Mouse (Mus musculus) kidney, adult 2 months (tissue): ENCODE results near the gene Ptprg. TPM values are rescaled to one million over a fixed set of nuclear protein-coding genes. Genes with fewer than 3 reads are reported as not detected.
A peak's percentile ranks its signal among the peaks of the same experiment; 100 is the strongest.

Source experiments
- DNase-seq: peaks from one replicate; pipeline ENCODE4 v3.0.0; 2021
- H3K27ac ChIP-seq: fragments of 200-500 bp; 2 replicates; pipeline ENCODE4 v1.5.1; 2012; ENCODE audit warnings: low read depth, low read length, control low read depth, inconsistent platforms; ENCODE audit not compliant: insufficient read depth
- H3K27me3 ChIP-seq: fragments of 200-500 bp; replicated peaks from 2 replicates; pipeline ENCODE4 v1.6.1; 2012; ENCODE audit warnings: mild to moderate bottlenecking, moderate library complexity, low read length, inconsistent platforms; ENCODE audit not compliant: control insufficient read depth, insufficient read depth
- H3K36me3 ChIP-seq: fragments of 200-500 bp; 2 replicates; pipeline ENCODE4 v1.6.1; 2012; ENCODE audit warnings: mild to moderate bottlenecking, moderate library complexity, low read length, inconsistent platforms; ENCODE audit not compliant: control insufficient read depth, insufficient read depth
- H3K4me1 ChIP-seq: fragments of 200-500 bp; 2 replicates; pipeline ENCODE4 v1.6.1; 2011; ENCODE audit warnings: low read length; ENCODE audit not compliant: control insufficient read depth, insufficient read depth
- H3K4me3 ChIP-seq: fragments of 200-500 bp; 2 replicates; pipeline ENCODE4 v1.5.1; 2011; ENCODE audit warnings: mild to moderate bottlenecking, low read depth, low read length, control low read depth; ENCODE audit not compliant: insufficient read depth
- CTCF ChIP-seq: fragments of 200-500 bp; conservative IDR thresholded peaks from 2 replicates; pipeline ENCODE4 v1.5.1; 2011; ENCODE audit warnings: low read depth, mild to moderate bottlenecking, control low read depth, low read length, moderate library complexity, mixed read lengths; ENCODE audit not compliant: insufficient read depth, insufficient read length
- POLR2A ChIP-seq: fragments of 200-500 bp; IDR thresholded peaks from one replicate; pipeline ENCODE4 v1.6.1; 2011; ENCODE audit warnings: low read depth, low read length, control low read depth
- WGBS: fragments of 180-500 bp; shearing (Covaris S2); methylation state at CpG from one replicate; pipeline ENCODE4 v1.1.7; 2018; 5-methylcytosine and 5-hydroxymethylcytosine counted together
- polyA plus RNA-seq: library from polyadenylated mRNA; depleted of rRNA; stranded (reverse); fragments of >200 nt; gene quantifications from 2 replicates; pipeline ENCODE4 v1.2.3, GENCODE M21; 2012

Gene Ptprg
- polyA plus RNA-seq, 1 experiment: 39.2 TPM

GRCm38 (mm10) chr14:11983031-11983430 lies 429.7 kb downstream of the Ptprg start:
- TF ChIP-seq CTCF (no peak), POLR2A (no peak)
- Histone ChIP-seq H3K27ac (no peak overlapping the region), H3K4me1 (no peaks in the 10 kb centered on the region), H3K36me3 (no peaks in the 10 kb centered on the region), H3K4me3 (no peak overlapping the region), H3K27me3 (no peaks in the 10 kb centered on the region)
- DNase-seq: no peak
- WGBS: 89% methylated on average over 9 of the region's 9 CpGs

GRCm38 (mm10) chr14:11984086-11984485 lies 430.8 kb downstream of the Ptprg start:
- Histone ChIP-seq H3K4me1 (no peaks in the 10 kb centered on the region), H3K27me3 (no peaks in the 10 kb centered on the region), H3K27ac (no peak overlapping the region), H3K4me3 (no peak overlapping the region), H3K36me3 (no peaks in the 10 kb centered on the region)
- WGBS: 54% methylated on average over 3 of the region's 3 CpGs
- peak; percentile 41 for DNase-seq
- no peak for TF ChIP-seq CTCF
- TF ChIP-seq POLR2A: no peak

GRCm38 (mm10) chr14:11988975-11989374 lies 435.6 kb downstream of the Ptprg start:
- H3K4me3 ChIP-seq: no peak overlapping the region
- TF ChIP-seq POLR2A (no peak), CTCF (no peak)
- DNase-seq: no peak
- no peaks in the 10 kb centered on the region for H3K4me1 ChIP-seq
- no peaks in the 10 kb centered on the region for H3K27me3 ChIP-seq
- H3K27ac ChIP-seq: no peak overlapping the region
- H3K36me3 ChIP-seq: no peaks in the 10 kb centered on the region
- 58% methylated on average over 2 of the region's 2 CpGs for WGBS

- peak; percentile 47 for DNase-seq
- no peaks in the 10 kb centered on the region for H3K4me1 ChIP-seq
- TF ChIP-seq POLR2A (no peak), CTCF (no peak)
- WGBS: 35% methylated on average over 2 of the region's 2 CpGs
- H3K27ac ChIP-seq: no peak overlapping the region
- H3K27me3 ChIP-seq: no peaks in the 10 kb centered on the region
- H3K36me3 ChIP-seq: no peaks in the 10 kb centered on the region
- no peak overlapping the region for H3K4me3 ChIP-seq
Measured at GRCm38 (mm10) chr14:11991151-11991550, 437.8 kb downstream of the Ptprg start.

- WGBS: 83% methylated on average over 4 of the region's 4 CpGs
- no peak for DNase-seq
- no peaks in the 10 kb centered on the region for H3K27me3 ChIP-seq
Measured at GRCm38 (mm10) chr14:11992111-11992510, 438.8 kb downstream of the Ptprg start.

GRCm38 (mm10) chr14:11992534-11992933 lies 439.2 kb downstream of the Ptprg start:
- Histone ChIP-seq H3K27me3 (no peaks in the 10 kb centered on the region), H3K4me1 (no peaks in the 10 kb centered on the region), H3K27ac (no peak overlapping the region), H3K4me3 (no peak overlapping the region), H3K36me3 (no peaks in the 10 kb centered on the region)
- TF ChIP-seq POLR2A (no peak), CTCF (no peak)
- WGBS: 81% methylated on average over 6 of the region's 6 CpGs
- no peak for DNase-seq

More at GRCm38 (mm10) chr14:11992111-11992510, 438.8 kb downstream of the Ptprg start:
- Histone ChIP-seq H3K27ac (no peak overlapping the region), H3K36me3 (no peaks in the 10 kb centered on the region), H3K4me1 (no peaks in the 10 kb centered on the region), H3K4me3 (no peak overlapping the region)
- TF ChIP-seq CTCF (no peak), POLR2A (no peak)

GRCm38 (mm10) chr14:11997555-11997954 lies 444.2 kb downstream of the Ptprg start:
- Histone ChIP-seq H3K36me3 (no peaks in the 10 kb centered on the region), H3K27me3 (no peaks in the 10 kb centered on the region), H3K4me3 (no peak overlapping the region), H3K4me1 (no peaks in the 10 kb centered on the region), H3K27ac (no peak overlapping the region)
- DNase-seq: peak; percentile 14
- WGBS: 66% methylated on average over 6 of the region's 6 CpGs
- TF ChIP-seq POLR2A: no peak
- TF ChIP-seq CTCF: no peak

- H3K4me1 ChIP-seq: no peaks in the 10 kb centered on the region
- no peak overlapping the region for H3K27ac ChIP-seq
- no peak for TF ChIP-seq POLR2A
Measured at GRCm38 (mm10) chr14:11998464-11998863, 445.1 kb downstream of the Ptprg start.

More at GRCm38 (mm10) chr14:11998464-11998863, 445.1 kb downstream of the Ptprg start:
- WGBS: 80% methylated on average over 4 of the region's 4 CpGs
- DNase-seq: no peak
- no peaks in the 10 kb centered on the region for H3K36me3 ChIP-seq
- no peaks in the 10 kb centered on the region for H3K27me3 ChIP-seq
- no peak overlapping the region for H3K4me3 ChIP-seq
